ENCODE assay signal across 17 mouse cellular contexts in genomic region chr3:32277572-32277971, GRCm38 (mm10).
"Had no signal": no experiment of that assay in that cellular context is flagged by ENCODE, and none has a peak within 500 bp of the region (broad histone marks: within the 10 kb centered on the region; RNA-seq: fewer than 3 reads in every experiment).

No protein-coding gene starts in this region.

- H3K4me2 ChIP-seq: intestine, embryonic 15.5 days; kidney, embryonic 15.5 days; liver, embryonic 13.5 days had no signal

- H3K4me1 ChIP-seq: intestine, embryonic 15.5 days; kidney, embryonic 15.5 days; liver, embryonic 13.5 days had no signal

- DNase-seq: kidney, adult 11 months; kidney, adult 8-10 months; kidney, postnatal 10 days; kidney, postnatal 36 days; layer of hippocampus, postnatal 36 days; liver, embryonic 13.5 days; lung, adult 2 months; lung, postnatal 14 days; lung, postnatal 4 days; retina, postnatal 1 day; right cerebral cortex, postnatal 25 days; spleen, adult 18-20 months; thymus, adult 18-20 months; thymus, postnatal 36 days had no signal

- H3K27me3 ChIP-seq: intestine, embryonic 15.5 days; kidney, embryonic 15.5 days; liver, embryonic 13.5 days had no signal

- H3K27ac ChIP-seq: intestine, embryonic 15.5 days; kidney, embryonic 15.5 days; left cerebral cortex, adult 2 months; liver, embryonic 13.5 days had no signal

- H3K9me3 ChIP-seq: intestine, embryonic 15.5 days; kidney, embryonic 15.5 days; liver, embryonic 13.5 days had no signal

- H3K36me3 ChIP-seq: intestine, embryonic 15.5 days; kidney, embryonic 15.5 days; liver, embryonic 13.5 days had no signal

- ATAC-seq: intestine, embryonic 15.5 days had no signal

- H3K9ac ChIP-seq: intestine, embryonic 15.5 days; kidney, embryonic 15.5 days; liver, embryonic 13.5 days had no signal

- H3K4me3 ChIP-seq: intestine, embryonic 15.5 days; kidney, embryonic 15.5 days; left cerebral cortex, adult 2 months; liver, embryonic 13.5 days had no signal
